Mouse (Mus musculus) T-cell, adult 66 days (primary cell): ENCODE results near the gene Wnt6. TPM values are rescaled to one million over a fixed set of nuclear protein-coding genes. Genes with fewer than 3 reads are reported as not detected.

Experiments used
- total RNA-seq, 2 experiments: library from RNA; stranded (reverse); gene quantifications; 3 replicates in 1 of 2; 4 replicates in 1 of 2; pipeline ENCODE4 v1.2.4; 2023

Gene Wnt6
- total RNA-seq: not detected

DNA sequence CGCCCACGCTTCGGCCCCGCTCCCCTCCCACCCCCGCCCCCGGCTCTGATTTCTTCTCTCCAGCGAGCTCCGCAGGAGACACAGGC is at the start of gene Wnt6:
Gene Wnt6, plus strand, starts transcription at position 48 of the 86 bp plus-strand sequence.

DNA sequence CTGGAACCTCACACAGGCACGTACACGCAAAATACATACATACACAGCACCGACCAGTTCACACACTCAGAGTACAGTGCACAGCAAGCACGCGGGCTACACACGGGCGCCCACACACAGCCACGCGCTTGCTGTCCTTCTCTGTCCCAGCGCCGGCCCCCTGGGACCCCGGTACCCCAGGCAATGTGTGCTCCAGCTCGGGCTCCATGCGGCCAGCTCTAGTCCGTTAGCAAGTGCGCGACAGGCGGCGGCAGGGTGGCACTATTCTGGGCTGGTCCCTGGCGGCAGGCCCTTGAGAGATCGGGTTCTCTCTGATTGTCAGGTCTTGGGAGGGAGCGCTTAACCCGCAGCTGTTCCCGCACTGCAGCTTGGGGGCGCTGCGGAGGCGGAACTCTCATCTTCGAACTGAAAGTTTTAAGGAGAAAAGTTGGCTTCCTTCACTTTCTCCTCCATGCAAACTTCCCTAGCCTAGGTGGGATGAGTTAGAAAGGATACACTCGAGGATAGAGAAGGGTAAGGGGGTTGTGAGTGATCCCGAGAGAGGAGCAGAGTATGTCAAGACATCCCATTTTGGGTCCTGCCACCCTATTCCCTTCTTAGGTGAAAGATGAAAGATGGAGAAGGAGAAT is 22.9 kb upstream of the Wnt6 start, which contains the start of gene Prkag3:
Gene Prkag3, minus strand, starts transcription at position 579 of the 629 bp plus-strand sequence.

GRCm38 (mm10) chr1:74791249-74791648 is 19.6 kb downstream of the Wnt6 start, which contains the start of gene Wnt10a:
TSS of gene Wnt10a (plus strand) at chr1:74791516.

Other genes with a start within 250 kb of the Wnt6 start
- under 1 TPM; 0.62 to 0.84 TPM for gene Plcd4, start 229.0 kb upstream of the Wnt6 start, total RNA-seq
- 10 to 100 TPM; 25.0 to 27.9 TPM for gene Usp37, start 227.6 kb upstream of the Wnt6 start, total RNA-seq
- gene Zfp142, start 183.6 kb upstream of the Wnt6 start, total RNA-seq: 10 to 100 TPM; 49.4 to 61.7 TPM
- gene Bcs1l, start 183.6 kb upstream of the Wnt6 start, total RNA-seq: 10 to 100 TPM; 12.3 to 13.8 TPM
- 10 to 100 TPM; 44.5 to 53.4 TPM for gene Rnf25, start 170.5 kb upstream of the Wnt6 start, total RNA-seq
- gene Stk36, start 170.4 kb upstream of the Wnt6 start, total RNA-seq: not detected
- 10 to 100 TPM; 65.7 to 79.6 TPM for gene Ttll4, start 110.1 kb upstream of the Wnt6 start, total RNA-seq
- 1 to 10 TPM in 1 of 2 experiments, under 1 TPM in 1; 0.53 to 1.4 TPM for gene Cyp27a1, start 58.3 kb upstream of the Wnt6 start, total RNA-seq
- not detected for gene Prkag3, start 22.7 kb upstream of the Wnt6 start, total RNA-seq
- gene Wnt10a, start 19.6 kb downstream of the Wnt6 start, total RNA-seq: under 1 TPM; 0.50 to 0.98 TPM
- not detected for gene Cdk5r2, start 83.0 kb downstream of the Wnt6 start, total RNA-seq
- gene Fev, start 113.5 kb downstream of the Wnt6 start, total RNA-seq: not detected
- gene Cryba2, start 121.3 kb downstream of the Wnt6 start, total RNA-seq: not detected
- gene Cfap65, start 163.7 kb downstream of the Wnt6 start, total RNA-seq: not detected
- gene Ihh, start 179.8 kb downstream of the Wnt6 start, total RNA-seq: under 1 TPM; 0.59 to 0.64 TPM